Mouse (Mus musculus) midbrain, embryonic 13.5 days (tissue): ENCODE measurements around the gene Tbk1. TPM values are rescaled to one million over a fixed set of nuclear protein-coding genes. Genes with fewer than 3 reads are reported as not detected.
A peak's percentile ranks its signal among the peaks of the same experiment; 100 is the strongest.

Experiments
- ATAC-seq: fragments of 200-750 bp; cut with Nextera tagmentation; 2 replicates; pipeline ENCODE4 v1.8.0; 2017; ENCODE audit warnings: mild to moderate bottlenecking, moderate TSS enrichment, moderate library complexity
- H3K27ac ChIP-seq: fragments of 300-500 bp; sonication (generic); 2 replicates; pipeline ENCODE4 v1.5.1; 2015; ENCODE audit warnings: inconsistent platforms, mild to moderate bottlenecking, moderate library complexity
- H3K27me3 ChIP-seq: fragments of 300-500 bp; sonication (generic); 2 replicates; pipeline ENCODE4 v1.6.1; 2015; ENCODE audit warnings: mild to moderate bottlenecking, inconsistent platforms
- H3K36me3 ChIP-seq: fragments of 300-500 bp; sonication (generic); 2 replicates; pipeline ENCODE4 v1.6.1; 2015; ENCODE audit warnings: mild to moderate bottlenecking, inconsistent platforms
- H3K4me1 ChIP-seq: fragments of 300-500 bp; sonication (generic); replicated peaks from 2 replicates; pipeline ENCODE4 v1.6.1; 2015; ENCODE audit warnings: inconsistent platforms
- H3K4me2 ChIP-seq: fragments of 300-500 bp; sonication (generic); replicated peaks from 2 replicates; pipeline ENCODE4 v1.6.1; 2015; ENCODE audit warnings: moderate library complexity, mild to moderate bottlenecking, inconsistent platforms
- H3K4me3 ChIP-seq: fragments of 300-500 bp; sonication (generic); replicated peaks from 2 replicates; pipeline ENCODE4 v1.5.1; 2015; ENCODE audit warnings: mild to moderate bottlenecking, inconsistent platforms
- H3K9ac ChIP-seq: fragments of 300-500 bp; sonication (generic); replicated peaks from 2 replicates; pipeline ENCODE4 v1.6.1; 2015; ENCODE audit warnings: mild to moderate bottlenecking, inconsistent platforms
- H3K9me3 ChIP-seq: fragments of 300-500 bp; sonication (generic); 2 replicates; pipeline ENCODE4 v1.6.1; 2016; ENCODE audit warnings: mild to moderate bottlenecking, inconsistent platforms
- WGBS: fragments of 180-500 bp; shearing (Covaris S2); methylation state at CpG from one replicate; pipeline ENCODE4 v1.1.7; 2015; 5-methylcytosine and 5-hydroxymethylcytosine counted together
- polyA plus RNA-seq: library from polyadenylated mRNA; unstranded; fragments of >200 nt; fragmentation: Nextera tagmentation; extraction: Ambion mirVana; gene quantifications from 2 replicates; pipeline ENCODE4 v1.2.1, GENCODE M21; 2015

Tbk1 gene
- polyA plus RNA-seq, 1 experiment from 2014 or later = 33.4 TPM

GRCm38 (mm10) chr10:121530365-121531003 is 56.1 kb downstream of the Tbk1 start:
- Histone ChIP-seq H3K27me3 (no peaks in the 10 kb centered on the region), H3K4me2 (no peak overlapping the region), H3K36me3 (no peaks in the 10 kb centered on the region), H3K4me3 (no peak overlapping the region), H3K9me3 (no peaks in the 10 kb centered on the region), H3K4me1 (peaks cover 10% of the 10 kb centered on the region; the same call in 1 of the 2 replicates), H3K27ac (no peak overlapping the region), H3K9ac (no peak overlapping the region)
- WGBS = 91% methylated on average over 8 of the region's 8 CpGs
- no peak for ATAC-seq

- Histone ChIP-seq H3K4me3 (no peak overlapping the region), H3K27me3 (no peaks in the 10 kb centered on the region), H3K4me1 (peaks cover 10% of the 10 kb centered on the region; the same call in 1 of the 2 replicates), H3K9me3 (no peaks in the 10 kb centered on the region), H3K9ac (no peak overlapping the region), H3K36me3 (no peaks in the 10 kb centered on the region), H3K27ac (no peak overlapping the region), H3K4me2 (no peak overlapping the region)
- no peak for ATAC-seq
- 95% methylated on average over 1 of the region's 1 CpGs for WGBS
Measured at GRCm38 (mm10) chr10:121529261-121529660, 57.3 kb downstream of the Tbk1 start.

- H3K27me3 ChIP-seq = no peaks in the 10 kb centered on the region
- no peak for ATAC-seq
- no peak overlapping the region for H3K4me2 ChIP-seq
- H3K4me1 ChIP-seq = peaks cover 8% of the 10 kb centered on the region; the same call in 1 of the 2 replicates
- H3K4me3 ChIP-seq = no peak overlapping the region
- H3K36me3 ChIP-seq = no peaks in the 10 kb centered on the region
- H3K9me3 ChIP-seq = no peaks in the 10 kb centered on the region
- no peak overlapping the region for H3K9ac ChIP-seq
- no peak overlapping the region for H3K27ac ChIP-seq
- WGBS = 87% methylated on average over 3 of the region's 3 CpGs
Measured at GRCm38 (mm10) chr10:121528470-121528869, 58.1 kb downstream of the Tbk1 start.

- no peak overlapping the region for H3K4me2 ChIP-seq
- no peak for ATAC-seq
- 87% methylated on average over 6 of the region's 6 CpGs for WGBS
Measured at GRCm38 (mm10) chr10:121527114-121527513, 59.5 kb downstream of the Tbk1 start.

GRCm38 (mm10) chr10:121520923-121521585 is 65.5 kb downstream of the Tbk1 start:
- Histone ChIP-seq H3K9ac (no peak overlapping the region), H3K36me3 (no peaks in the 10 kb centered on the region), H3K4me3 (no peak overlapping the region), H3K4me2 (no peak overlapping the region), H3K27me3 (no peaks in the 10 kb centered on the region), H3K4me1 (peaks cover 8% of the 10 kb centered on the region; the same call in 1 of the 2 replicates), H3K27ac (no peak overlapping the region), H3K9me3 (no peaks in the 10 kb centered on the region)
- ATAC-seq = 0 out of 2 replicates have a peak, but pooled peaks have one; percentile 27
- WGBS = 21% methylated on average over 12 of the region's 12 CpGs

More at GRCm38 (mm10) chr10:121527114-121527513, 59.5 kb downstream of the Tbk1 start:
- no peak overlapping the region for H3K9ac ChIP-seq
- H3K27me3 ChIP-seq = no peaks in the 10 kb centered on the region
- H3K4me1 ChIP-seq = no peaks in the 10 kb centered on the region
- no peak overlapping the region for H3K27ac ChIP-seq
- no peak overlapping the region for H3K4me3 ChIP-seq
- H3K36me3 ChIP-seq = no peaks in the 10 kb centered on the region
- no peaks in the 10 kb centered on the region for H3K9me3 ChIP-seq

GRCm38 (mm10) chr10:121519710-121520109 is 66.9 kb downstream of the Tbk1 start:
- no peak overlapping the region for H3K9ac ChIP-seq
- no peak overlapping the region for H3K27ac ChIP-seq
- no peaks in the 10 kb centered on the region for H3K9me3 ChIP-seq
- no peak overlapping the region for H3K4me3 ChIP-seq
- ATAC-seq = no peak
- no peaks in the 10 kb centered on the region for H3K27me3 ChIP-seq
- H3K4me1 ChIP-seq = peaks cover 8% of the 10 kb centered on the region; the same call in 1 of the 2 replicates
- 87% methylated on average over 2 of the region's 2 CpGs for whole genome bisulfite sequencing
- no peak overlapping the region for H3K4me2 ChIP-seq
- H3K36me3 ChIP-seq = no peaks in the 10 kb centered on the region

GRCm38 (mm10) chr10:121516008-121516600 is 70.5 kb downstream of the Tbk1 start:
- Histone ChIP-seq H3K9ac (no peak overlapping the region), H3K36me3 (no peaks in the 10 kb centered on the region), H3K4me1 (peaks cover 4% of the 10 kb centered on the region; the same call in 1 of the 2 replicates), H3K9me3 (no peaks in the 10 kb centered on the region), H3K4me3 (no peak overlapping the region), H3K27me3 (no peaks in the 10 kb centered on the region), H3K4me2 (no peak overlapping the region), H3K27ac (no peak overlapping the region)
- ATAC-seq = peak; percentile 60; the same call in 1 of the 2 replicates
- 30% methylated on average over 18 of the region's 18 CpGs for WGBS

GRCm38 (mm10) chr10:121509751-121510643 is 76.6 kb downstream of the Tbk1 start:
- peaks cover 26% of the 10 kb centered on the region for H3K4me1 ChIP-seq
- peak; percentile 64 for ATAC-seq
- no peak overlapping the region for H3K4me3 ChIP-seq
- H3K27ac ChIP-seq = no peak overlapping the region
- H3K27me3 ChIP-seq = no peaks in the 10 kb centered on the region
- no peaks in the 10 kb centered on the region for H3K9me3 ChIP-seq
- H3K9ac ChIP-seq = no peak overlapping the region
- WGBS = 30% methylated on average over 24 of the region's 24 CpGs
- 0 out of 2 replicates have a peak overlapping the region, but pooled peaks have one; percentile 7 for H3K4me2 ChIP-seq
- no peaks in the 10 kb centered on the region for H3K36me3 ChIP-seq

GRCm38 (mm10) chr10:121507755-121508544 is 78.6 kb downstream of the Tbk1 start:
- no peak overlapping the region for H3K9ac ChIP-seq
- H3K36me3 ChIP-seq = no peaks in the 10 kb centered on the region
- H3K4me1 ChIP-seq = peaks cover 30% of the 10 kb centered on the region
- 93% methylated on average over 16 of the region's 16 CpGs for WGBS
- no peak overlapping the region for H3K4me2 ChIP-seq
- no peak for ATAC-seq
- no peaks in the 10 kb centered on the region for H3K9me3 ChIP-seq
- no peak overlapping the region for H3K4me3 ChIP-seq
- H3K27me3 ChIP-seq = no peaks in the 10 kb centered on the region
- no peak overlapping the region for H3K27ac ChIP-seq

GRCm38 (mm10) chr10:121506731-121507583 is 79.6 kb downstream of the Tbk1 start:
- Histone ChIP-seq H3K4me2 (no peak overlapping the region), H3K9me3 (no peaks in the 10 kb centered on the region), H3K9ac (no peak overlapping the region), H3K4me1 (peaks cover 30% of the 10 kb centered on the region), H3K4me3 (no peak overlapping the region), H3K27ac (peak overlapping the region; percentile 14; the same call in 1 of the 2 replicates), H3K36me3 (no peaks in the 10 kb centered on the region), H3K27me3 (no peaks in the 10 kb centered on the region)
- 53% methylated on average over 29 of the region's 29 CpGs for WGBS
- no peak for ATAC-seq
